Mouse (Mus musculus) T-cell, adult 2 months (primary cell): ENCODE results near the gene Gm13288.
"Not testable (repeated sequence)": the region's sequence is repeated elsewhere in the genome, so short reads cannot be mapped to it uniquely, and the experiment has no call there.

Source experiments
- DNase-seq: peaks from one replicate; pipeline ENCODE4 v3.0.0; 2022; ENCODE audit warnings: low spot score

Gene Gm13288

GRCm38 (mm10) chr4:88802954-88803353 lies 2.4 kb upstream of the Gm13288 start, which contains the start of gene Gm13287:
TSS of gene Gm13287 (plus strand) at chr4:88803254.
- not testable (repeated sequence) for DNase-seq

- DNase-seq, result peak; percentile 19
These were observed 430 bp downstream of the Gm13288 start for GRCm38 (mm10) chr4:88805761-88806160.

GRCm38 (mm10) chr4:88815928-88816327 lies 10.6 kb downstream of the Gm13288 start, which contains the start of gene Ifna7:
TSS of gene Ifna7 (plus strand) at chr4:88816228.
- no peak for DNase-seq

GRCm38 (mm10) chr4:88819659-88820058 lies 14.3 kb downstream of the Gm13288 start, which contains the start of gene Ifna11:
TSS of gene Ifna11 (plus strand) at chr4:88819959.
- no peak for DNase-seq

GRCm38 (mm10) chr4:88822995-88823394 lies 17.7 kb downstream of the Gm13288 start:
- DNase-seq, result no peak

- not testable (repeated sequence) for DNase-seq
These were observed 21.8 kb downstream of the Gm13288 start, which contains the start of gene Ifna6 for GRCm38 (mm10) chr4:88827116-88827515. TSS of gene Ifna6 (plus strand) at chr4:88827416.

GRCm38 (mm10) chr4:88830523-88830922 lies 25.2 kb downstream of the Gm13288 start:
- DNase-seq, result peak; percentile 31

- DNase-seq, result not testable (repeated sequence)
These were observed 29.9 kb downstream of the Gm13288 start, which contains the start of gene Ifna5 for GRCm38 (mm10) chr4:88835225-88835624. TSS of gene Ifna5 (plus strand) at chr4:88835525.

- DNase-seq, result no peak
These were observed 33.5 kb downstream of the Gm13288 start for GRCm38 (mm10) chr4:88838828-88839227.

GRCm38 (mm10) chr4:88840058-88840457 lies 34.7 kb downstream of the Gm13288 start:
- no peak for DNase-seq

GRCm38 (mm10) chr4:88841438-88841911 lies 36.1 kb downstream of the Gm13288 start, which contains the start of gene Ifna4:
TSS of gene Ifna4 (plus strand) at chr4:88841861.
- DNase-seq, result no peak

GRCm38 (mm10) chr4:88845334-88845733 lies 40.0 kb downstream of the Gm13288 start:
- no peak for DNase-seq

- no peak for DNase-seq
These were observed 44.4 kb downstream of the Gm13288 start, which contains the start of gene Ifna1 for GRCm38 (mm10) chr4:88849698-88850097. TSS of gene Ifna1 (plus strand) at chr4:88850087.

GRCm38 (mm10) chr4:88851026-88851763 lies 45.9 kb downstream of the Gm13288 start:
- DNase-seq, result no peak
